Mouse (Mus musculus) embryonic fibroblast, embryonic 13.5 days (primary cell): Measurements from ENCODE around the gene Ppp1r12c. TPM values are rescaled to one million over a fixed set of nuclear protein-coding genes. Genes with fewer than 3 reads are reported as not detected.

Source experiments
- H3K27ac ChIP-seq: 2 replicates; pipeline ENCODE4 v1.5.1; 2012; ENCODE audit warnings: low read length, control low read depth, inconsistent platforms; ENCODE audit not compliant: insufficient read depth
- H3K4me1 ChIP-seq: 2 replicates; pipeline ENCODE4 v1.6.1; 2011; ENCODE audit warnings: low read length; ENCODE audit not compliant: control insufficient read depth, insufficient read depth
- H3K4me3 ChIP-seq: 2 replicates; pipeline ENCODE4 v1.5.1; 2011; ENCODE audit warnings: mild to moderate bottlenecking, control low read depth, low read length; ENCODE audit not compliant: insufficient read depth
- CTCF ChIP-seq: IDR thresholded peaks from 2 replicates; pipeline ENCODE4 v1.5.1; 2011; ENCODE audit warnings: mild to moderate bottlenecking, control low read depth, low read length, moderate library complexity, borderline replicate concordance; ENCODE audit not compliant: insufficient read depth
- POLR2A ChIP-seq: IDR thresholded peaks from 2 replicates; pipeline ENCODE4 v1.6.1; 2011; ENCODE audit warnings: low read depth, mild to moderate bottlenecking, control low read depth, low read length, moderate library complexity
- polyA plus RNA-seq: library from polyadenylated mRNA; stranded (reverse); fragments of >200 nt; gene quantifications from 2 replicates; pipeline ENCODE4 v1.2.4, GENCODE M21; 2011; ENCODE audit warnings: low read depth; ENCODE audit not compliant: missing spikeins, insufficient read length

The Ppp1r12c gene
- polyA plus RNA-seq, 1 experiment, result 72.2 TPM

DNA sequence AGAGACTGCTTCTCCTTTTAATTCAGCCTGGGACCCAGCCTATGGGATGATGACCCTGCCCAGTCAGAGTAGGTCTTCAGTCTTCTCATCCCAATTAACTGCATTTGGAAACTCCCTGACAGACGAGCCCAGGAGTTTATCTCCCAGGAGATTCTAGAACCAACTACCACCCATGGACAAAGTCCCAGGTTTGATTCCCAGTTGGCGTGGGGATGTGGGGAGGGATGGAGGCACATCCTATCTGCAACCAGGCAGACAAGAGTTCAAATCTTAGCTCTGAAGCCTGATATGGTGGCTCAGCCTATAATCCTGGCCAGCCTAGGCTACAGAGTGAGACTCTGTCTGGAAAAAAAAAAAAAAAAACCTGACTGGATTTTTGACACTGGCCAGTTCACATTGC, 63.8 kb downstream of the Ppp1r12c start:
- H3K4me1 ChIP-seq, result no peaks in the 10 kb centered on the region
- no peak for TF ChIP-seq CTCF
- TF ChIP-seq POLR2A, result no peak
- no peak overlapping the region for H3K27ac ChIP-seq

GRCm38 (mm10) chr7:4432026-4432425, 69.5 kb downstream of the Ppp1r12c start:
- Histone ChIP-seq H3K27ac (no peak overlapping the region), H3K4me3 (no peak overlapping the region), H3K4me1 (no peaks in the 10 kb centered on the region)
- TF ChIP-seq POLR2A (no peak), CTCF (no peak)

More for the DNA sequence above, 63.8 kb downstream of the Ppp1r12c start:
- H3K4me3 ChIP-seq, result no peak overlapping the region

DNA sequence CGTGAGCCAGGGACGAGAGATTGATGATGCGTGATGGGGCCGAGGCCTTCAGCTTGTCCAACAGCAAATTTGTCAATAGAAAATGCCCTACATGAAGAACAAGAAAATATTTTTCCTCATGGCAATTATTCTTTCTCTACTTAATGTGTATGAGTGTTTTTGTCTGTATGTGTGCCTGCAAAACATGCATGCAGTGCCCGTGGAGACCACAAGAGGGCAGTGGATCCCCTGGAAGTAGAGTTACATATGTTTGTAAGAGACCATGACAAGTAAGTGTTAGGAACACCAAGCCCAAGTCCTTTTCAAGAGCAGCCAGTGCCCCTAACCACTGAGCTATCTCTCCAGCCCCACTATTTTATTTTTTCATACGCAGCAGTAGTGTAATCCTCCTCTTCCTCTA, 69.9 kb downstream of the Ppp1r12c start:
- no peak overlapping the region for H3K27ac ChIP-seq
- H3K4me1 ChIP-seq, result no peaks in the 10 kb centered on the region
- TF ChIP-seq POLR2A (no peak), CTCF (peak; percentile 65; the same call in 1 of the 2 replicates)
- no peak overlapping the region for H3K4me3 ChIP-seq

Other genes starting within 250 kb of the Ppp1r12c start
- not detected in 2 replicates for gene Ncr1, start 164.0 kb downstream of the Ppp1r12c start, polyA plus RNA-seq
- not detected in 2 replicates for gene Gp6, start 103.9 kb downstream of the Ppp1r12c start, polyA plus RNA-seq
- gene Rdh13, start 56.0 kb downstream of the Ppp1r12c start, polyA plus RNA-seq, result 14.7 and 16.8 TPM in 2 replicates
- 2.1 and 2.9 TPM in 2 replicates for gene Eps8l1, start 41.0 kb downstream of the Ppp1r12c start, polyA plus RNA-seq
- 1.4 and 1.7 TPM in 2 replicates for gene Tnnt1, start 14.7 kb upstream of the Ppp1r12c start, polyA plus RNA-seq
- gene Tnni3, start 22.5 kb upstream of the Ppp1r12c start, polyA plus RNA-seq, result 1.2 and 4.0 TPM in 2 replicates
- gene Dnaaf3, start 30.8 kb upstream of the Ppp1r12c start, polyA plus RNA-seq, result 2.2 and 3.2 TPM in 2 replicates
- 1.7 and 2.3 TPM in 2 replicates for gene Syt5, start 45.9 kb upstream of the Ppp1r12c start, polyA plus RNA-seq
- gene Ptprh, start 102.4 kb upstream of the Ppp1r12c start, polyA plus RNA-seq, result not detected in 2 replicates
- 2.7 and 4.7 TPM in 2 replicates for gene Tmem86b, start 129.7 kb upstream of the Ppp1r12c start, polyA plus RNA-seq
- 47.6 and 60.3 TPM in 2 replicates for gene Ppp6r1, start 157.3 kb upstream of the Ppp1r12c start, polyA plus RNA-seq
- 31.3 and 32.1 TPM in 2 replicates for gene Hspbp1, start 183.4 kb upstream of the Ppp1r12c start, polyA plus RNA-seq
- gene Brsk1, start 188.9 kb upstream of the Ppp1r12c start, polyA plus RNA-seq, result 11.3 and 15.1 TPM in 2 replicates
- not detected in 2 replicates for gene Tmem150b, start 223.6 kb upstream of the Ppp1r12c start, polyA plus RNA-seq
- gene Kmt5c, start 238.4 kb upstream of the Ppp1r12c start, polyA plus RNA-seq, result 15.9 and 18.3 TPM in 2 replicates